Mouse (Mus musculus): ENCODE data around the gene Nkapd1. TPM values are rescaled to one million over a fixed set of nuclear protein-coding genes. Genes with fewer than 3 reads are reported as not detected.
"Not testable (repeated sequence)": the region's sequence is repeated elsewhere in the genome, so short reads cannot be mapped to it uniquely, and the experiment has no call there.

Nkapd1 gene
- total and polyA plus RNA-seq, 2 experiments: 2.8 to 5.8 TPM

DNA sequence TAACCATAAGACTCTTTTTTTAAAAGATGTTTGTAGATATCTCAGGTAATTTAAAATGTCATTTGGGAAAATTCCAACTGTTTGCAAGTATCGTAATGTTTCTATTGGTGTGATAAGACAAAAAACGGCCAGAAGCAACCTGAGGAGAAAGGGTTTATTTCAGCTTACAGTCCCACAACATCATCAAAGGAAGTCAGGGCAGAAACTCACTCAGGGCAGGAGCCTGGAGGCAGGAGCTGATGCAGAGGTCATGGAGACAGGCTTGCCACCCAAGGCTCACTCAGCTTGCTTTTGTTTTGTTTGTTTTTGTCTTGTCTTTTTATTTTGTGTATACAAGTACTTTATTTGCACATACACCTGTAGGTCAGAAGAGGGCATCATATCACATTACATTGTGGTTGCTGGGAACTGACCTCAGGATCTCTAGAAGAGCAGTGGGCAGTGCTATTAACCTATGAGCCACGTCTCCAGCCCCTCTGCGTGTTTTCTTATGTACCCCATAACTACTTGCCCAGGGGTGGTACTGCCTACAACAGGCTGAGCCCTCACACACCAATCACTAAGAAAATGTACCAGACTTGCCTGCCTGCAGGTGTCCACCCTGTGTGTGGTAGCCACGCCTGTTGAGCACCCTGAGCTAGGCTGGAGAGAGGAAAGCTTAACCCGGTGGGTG, 14.9 kb upstream of the Nkapd1 start:
- 87% methylated on average over 6 of the region's 6 CpGs for WGBS
- H3K4me3 ChIP-seq (ENCODE audit: insufficient read depth, low read depth, low read length): no peak overlapping the region
- no peak overlapping the region for H3K9ac ChIP-seq (ENCODE audit: low read depth, low read length)
- H3K27ac ChIP-seq (replicated peaks; ENCODE audit: insufficient read depth, low read depth, low read length): no peak overlapping the region
- H3K4me1 ChIP-seq (ENCODE audit: control insufficient read depth, insufficient read depth, low read length): no peaks in the 10 kb centered on the region
- peak; percentile 26 for DNase-seq (ENCODE audit: extremely low read depth, low read depth, low spot score)
- H3K36me3 ChIP-seq (ENCODE audit: control insufficient read depth, insufficient read depth, low read length): peaks cover 20% of the 10 kb centered on the region
- no peaks in the 10 kb centered on the region for H3K79me2 ChIP-seq (ENCODE audit: control insufficient read depth, insufficient read depth, low read length)
- TF ChIP-seq CTCF (IDR thresholded peaks at IDR 0.05; ENCODE audit: low read depth, low read length) (no peak), POLR2A (IDR thresholded peaks at IDR 0.05; ENCODE audit: extremely low read depth, insufficient read depth, low read length) (no peak)
- no peaks in the 10 kb centered on the region for H3K27me3 ChIP-seq (ENCODE audit: control insufficient read depth, insufficient read depth, low read length)

DNA sequence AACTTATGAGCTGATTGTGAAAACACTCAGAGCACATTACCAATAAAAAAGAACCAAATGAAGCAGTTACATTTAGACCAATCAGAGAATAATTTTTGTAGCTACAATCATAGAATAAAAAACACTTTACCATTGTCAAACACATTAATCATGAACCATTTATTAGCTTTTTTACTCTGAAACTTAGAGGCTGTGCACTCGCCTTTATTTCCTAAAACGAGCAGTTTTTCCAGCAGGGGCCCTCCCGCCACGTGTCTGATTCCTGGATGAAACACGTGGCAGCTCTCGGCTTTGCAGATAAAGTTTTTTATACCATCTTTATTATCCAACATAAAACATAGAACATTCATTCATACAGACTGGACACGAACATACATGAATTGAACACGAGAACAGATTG, 13.6 kb upstream of the Nkapd1 start:
- not testable (repeated sequence) for DNase-seq (ENCODE audit: extremely low read depth, low read depth, low spot score); H3K27ac ChIP-seq (replicated peaks; ENCODE audit: insufficient read depth, low read depth, low read length); H3K79me2 ChIP-seq (ENCODE audit: control insufficient read depth, insufficient read depth, low read length); H3K4me1 ChIP-seq (ENCODE audit: control insufficient read depth, insufficient read depth, low read length); H3K4me3 ChIP-seq (ENCODE audit: insufficient read depth, low read depth, low read length); H3K27me3 ChIP-seq (ENCODE audit: control insufficient read depth, insufficient read depth, low read length); H3K9ac ChIP-seq (ENCODE audit: low read depth, low read length)
- H3K36me3 ChIP-seq (ENCODE audit: control insufficient read depth, insufficient read depth, low read length): peaks cover 11% of the 10 kb centered on the region
- WGBS: 93% methylated on average over 6 of the region's 8 CpGs

DNA sequence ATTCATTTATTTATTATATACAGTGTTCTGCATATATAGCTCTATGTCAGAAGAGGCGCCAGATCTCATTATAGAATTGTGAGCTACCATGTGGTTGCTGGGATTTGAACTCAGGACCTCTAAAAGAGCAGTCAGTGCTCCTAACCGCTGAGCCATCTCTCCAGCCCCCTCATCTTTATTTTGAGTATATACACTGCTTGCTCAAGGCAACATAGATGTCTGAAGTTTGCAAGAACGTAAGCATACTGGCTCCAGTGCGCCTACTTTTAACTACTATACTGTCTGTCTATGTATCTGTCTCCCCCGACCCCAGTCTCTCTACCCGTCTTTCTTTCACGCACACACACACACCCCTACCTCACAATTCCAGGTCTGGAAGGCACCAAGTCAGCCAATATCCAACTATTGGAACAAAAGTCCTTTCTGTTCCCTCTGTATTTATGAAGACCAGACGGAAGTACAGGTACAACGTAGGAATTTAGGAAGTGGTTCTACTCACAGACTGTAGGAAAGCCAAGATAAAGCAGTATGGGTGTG, 598 bp upstream of the Nkapd1 start:
- DNase-seq (ENCODE audit: extremely low read depth, low read depth, low spot score): no peak
- 0 out of 2 replicates have a peak, but pooled peaks cover 6% of the 10 kb centered on the region for H3K4me1 ChIP-seq (ENCODE audit: control insufficient read depth, insufficient read depth, low read length)
- H3K27me3 ChIP-seq (ENCODE audit: control insufficient read depth, insufficient read depth, low read length): no peaks in the 10 kb centered on the region
- H3K9ac ChIP-seq (ENCODE audit: low read depth, low read length): no peak overlapping the region
- TF ChIP-seq CTCF (IDR thresholded peaks at IDR 0.05; ENCODE audit: low read depth, low read length) (no peak), POLR2A (IDR thresholded peaks at IDR 0.05; ENCODE audit: extremely low read depth, insufficient read depth, low read length) (no peak)
- H3K36me3 ChIP-seq (ENCODE audit: control insufficient read depth, insufficient read depth, low read length): peaks cover 14% of the 10 kb centered on the region; the same call in 1 of the 2 replicates
- H3K27ac ChIP-seq (replicated peaks; ENCODE audit: insufficient read depth, low read depth, low read length): no peak overlapping the region
- H3K79me2 ChIP-seq (ENCODE audit: control insufficient read depth, insufficient read depth, low read length): peaks cover 3% of the 10 kb centered on the region; the same call in 1 of the 2 replicates
- H3K4me3 ChIP-seq (ENCODE audit: insufficient read depth, low read depth, low read length): no peak overlapping the region
- WGBS: 59% methylated on average over 9 of the region's 9 CpGs

DNA sequence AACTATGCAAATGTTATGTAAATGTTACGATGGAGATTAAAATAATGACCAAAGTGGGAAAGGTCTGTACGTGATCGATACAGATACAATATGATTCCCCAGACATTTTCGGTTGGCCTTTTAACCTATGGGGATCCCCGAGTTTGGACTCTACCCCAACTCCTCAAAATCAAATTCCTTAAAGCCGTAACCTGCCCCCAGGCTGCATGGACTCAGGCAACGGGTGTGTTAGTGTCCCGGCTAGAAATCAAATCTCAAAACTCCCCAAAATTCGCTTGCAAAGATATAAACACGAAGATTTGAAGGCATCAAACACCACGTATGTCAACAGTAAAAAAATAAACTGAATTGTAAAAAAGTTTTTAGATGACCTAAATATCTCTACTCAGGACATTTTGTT, 1.1 kb downstream of the Nkapd1 start:
- no peak overlapping the region for H3K27ac ChIP-seq (replicated peaks; ENCODE audit: insufficient read depth, low read depth, low read length)
- DNase-seq (ENCODE audit: extremely low read depth, low read depth, low spot score): no peak
- H3K36me3 ChIP-seq (ENCODE audit: control insufficient read depth, insufficient read depth, low read length): peaks cover 23% of the 10 kb centered on the region; the same call in 1 of the 2 replicates
- TF ChIP-seq CTCF (IDR thresholded peaks at IDR 0.05; ENCODE audit: low read depth, low read length) (no peak), POLR2A (IDR thresholded peaks at IDR 0.05; ENCODE audit: extremely low read depth, insufficient read depth, low read length) (no peak)
- H3K4me3 ChIP-seq (ENCODE audit: insufficient read depth, low read depth, low read length): peak overlapping the region; percentile 67
- peaks cover 3% of the 10 kb centered on the region; the same call in 1 of the 2 replicates for H3K79me2 ChIP-seq (ENCODE audit: control insufficient read depth, insufficient read depth, low read length)
- H3K4me1 ChIP-seq (ENCODE audit: control insufficient read depth, insufficient read depth, low read length): 0 out of 2 replicates have a peak, but pooled peaks cover 6% of the 10 kb centered on the region
- no peaks in the 10 kb centered on the region for H3K27me3 ChIP-seq (ENCODE audit: control insufficient read depth, insufficient read depth, low read length)
- H3K9ac ChIP-seq (ENCODE audit: low read depth, low read length): peak overlapping the region; percentile 73
- 26% methylated on average over 11 of the region's 11 CpGs for WGBS

DNA sequence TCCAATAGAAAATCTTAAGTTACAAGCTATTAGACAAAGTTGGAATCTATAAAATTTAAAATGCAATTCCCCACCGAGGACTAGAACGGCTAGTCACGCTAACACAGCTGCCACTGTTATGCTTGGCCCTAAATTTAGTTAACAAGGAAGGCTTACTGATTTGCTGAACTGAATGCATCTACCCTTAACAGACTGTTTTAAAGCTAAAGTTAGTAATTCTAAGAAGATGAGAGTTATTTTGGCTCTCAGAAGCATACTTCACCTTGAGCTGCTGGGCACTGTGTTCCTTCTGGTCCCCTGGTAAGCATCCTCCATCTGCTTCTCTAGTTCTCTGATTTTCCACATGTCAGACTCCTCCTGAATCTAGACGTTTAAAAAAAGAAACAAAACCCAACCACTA, 5.1 kb downstream of the Nkapd1 start:
- Histone ChIP-seq H3K27ac (replicated peaks; ENCODE audit: insufficient read depth, low read depth, low read length) (no peak overlapping the region), H3K9ac (ENCODE audit: low read depth, low read length) (no peak overlapping the region), H3K4me1 (ENCODE audit: control insufficient read depth, insufficient read depth, low read length) (0 out of 2 replicates have a peak, but pooled peaks cover 6% of the 10 kb centered on the region), H3K27me3 (ENCODE audit: control insufficient read depth, insufficient read depth, low read length) (no peaks in the 10 kb centered on the region), H3K79me2 (ENCODE audit: control insufficient read depth, insufficient read depth, low read length) (peaks cover 3% of the 10 kb centered on the region; the same call in 1 of the 2 replicates), H3K36me3 (ENCODE audit: control insufficient read depth, insufficient read depth, low read length) (peaks cover 44% of the 10 kb centered on the region), H3K4me3 (ENCODE audit: insufficient read depth, low read depth, low read length) (no peak overlapping the region)
- no peak for DNase-seq (ENCODE audit: extremely low read depth, low read depth, low spot score)
- TF ChIP-seq POLR2A (IDR thresholded peaks at IDR 0.05; ENCODE audit: extremely low read depth, insufficient read depth, low read length) (no peak), CTCF (IDR thresholded peaks at IDR 0.05; ENCODE audit: low read depth, low read length) (no peak)
- WGBS: 87% methylated on average over 4 of the region's 4 CpGs

DNA sequence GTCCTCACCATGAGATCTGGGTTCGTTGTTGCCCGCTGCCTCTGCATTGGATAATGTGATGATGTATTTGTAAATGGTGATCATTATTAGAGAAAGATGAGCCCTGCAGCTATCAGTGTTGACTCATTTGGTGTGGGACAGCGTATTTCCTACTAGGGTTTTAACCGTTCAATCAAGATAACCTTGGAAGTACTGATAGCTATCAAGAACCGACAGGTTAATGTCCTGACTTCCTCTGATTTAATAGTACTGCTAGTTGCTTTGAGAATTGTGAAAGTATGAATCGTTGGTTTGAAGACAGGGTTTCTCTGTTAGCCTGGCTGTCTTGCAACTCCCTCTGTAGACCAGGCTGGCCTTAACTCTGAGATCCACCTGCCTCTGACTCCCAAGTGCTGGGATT, 12.9 kb downstream of the Nkapd1 start:
- TF ChIP-seq POLR2A (IDR thresholded peaks at IDR 0.05; ENCODE audit: extremely low read depth, insufficient read depth, low read length): no peak
- no peak for TF ChIP-seq CTCF (IDR thresholded peaks at IDR 0.05; ENCODE audit: low read depth, low read length)
- under 1% methylated on average over 6 of the region's 6 CpGs for WGBS
- Histone ChIP-seq H3K79me2 (ENCODE audit: control insufficient read depth, insufficient read depth, low read length) (peaks cover 8% of the 10 kb centered on the region; the same call in 1 of the 2 replicates), H3K4me1 (ENCODE audit: control insufficient read depth, insufficient read depth, low read length) (peaks cover 6% of the 10 kb centered on the region), H3K36me3 (ENCODE audit: control insufficient read depth, insufficient read depth, low read length) (peaks cover 24% of the 10 kb centered on the region), H3K4me3 (ENCODE audit: insufficient read depth, low read depth, low read length) (peak overlapping the region; percentile 78), H3K27me3 (ENCODE audit: control insufficient read depth, insufficient read depth, low read length) (no peaks in the 10 kb centered on the region), H3K27ac (replicated peaks; ENCODE audit: insufficient read depth, low read depth, low read length) (peak overlapping the region; percentile 68), H3K9ac (ENCODE audit: low read depth, low read length) (peak overlapping the region; percentile 92)
- DNase-seq (ENCODE audit: extremely low read depth, low read depth, low spot score): peak; percentile 59
